Mouse (Mus musculus) liver, embryonic 14.5 days (tissue): ENCODE data around the gene Ccn1. TPM values are rescaled to one million over a fixed set of nuclear protein-coding genes. Genes with fewer than 3 reads are reported as not detected.

Source experiments
- ATAC-seq: fragments of 200-750 bp; cut with Nextera tagmentation; 2 replicates; pipeline ENCODE4 v1.8.0; 2017; ENCODE audit warnings: moderate number of reproducible peaks, mild to moderate bottlenecking, moderate library complexity; ENCODE audit not compliant: insufficient read depth
- DNase-seq, 3 experiments: peaks; one replicate each; pipeline ENCODE4 v3.0.0-alpha.2; 2012 to 2013; ENCODE audit warnings: low read depth in 3 of 3, low spot score in 3 of 3
- H3K27ac ChIP-seq: fragments of 300-500 bp; sonication (generic); 2 replicates; pipeline ENCODE4 v1.5.1; 2014; ENCODE audit warnings: moderate library complexity, mild to moderate bottlenecking, control low read depth, inconsistent platforms
- H3K27me3 ChIP-seq: fragments of 300-500 bp; sonication (generic); 2 replicates; pipeline ENCODE4 v1.6.1; 2014; ENCODE audit warnings: mild to moderate bottlenecking, low read length, moderate library complexity; ENCODE audit not compliant: control insufficient read depth, insufficient read depth
- H3K36me3 ChIP-seq: fragments of 300-500 bp; sonication (generic); replicated peaks from 2 replicates; pipeline ENCODE4 v1.6.1; 2014; ENCODE audit warnings: low read depth; ENCODE audit not compliant: control insufficient read depth, insufficient read depth
- H3K4me1 ChIP-seq, 2 experiments: fragments of 200-500 bp in 1 of 2; fragments of 300-500 bp in 1 of 2; sonication (generic) in 1 of 2; replicated peaks; 2 replicates each; pipeline ENCODE4 v1.6.1; 2012 to 2014; ENCODE audit warnings: antibody characterized with exemption in 1 of 2, inconsistent platforms in 1 of 2, low read length in 1 of 2; ENCODE audit not compliant: control insufficient read depth in 2 of 2, insufficient read depth in 2 of 2
- H3K4me2 ChIP-seq: fragments of 300-500 bp; sonication (generic); 2 replicates; pipeline ENCODE4 v1.6.1; 2014; ENCODE audit warnings: low read depth, mild to moderate bottlenecking, control low read depth, moderate library complexity
- H3K4me3 ChIP-seq, 2 experiments: fragments of 200-500 bp in 1 of 2; fragments of 300-500 bp in 1 of 2; sonication (generic) in 1 of 2; 2 replicates each; pipeline ENCODE4 v1.5.1; 2012 to 2014; ENCODE audit warnings: low read depth in 2 of 2, low read length in 2 of 2, mild to moderate bottlenecking in 2 of 2, control low read depth in 1 of 2, inconsistent platforms in 1 of 2, moderate library complexity in 1 of 2; ENCODE audit not compliant: insufficient read depth in 1 of 2
- H3K9ac ChIP-seq: fragments of 300-500 bp; sonication (generic); replicated peaks from 2 replicates; pipeline ENCODE4 v1.6.1; 2014; ENCODE audit warnings: mild to moderate bottlenecking, control low read depth, moderate library complexity
- H3K9me3 ChIP-seq: fragments of 300-500 bp; sonication (generic); 2 replicates; pipeline ENCODE4 v1.6.1; 2016; ENCODE audit warnings: low read length, mixed read lengths; ENCODE audit not compliant: control insufficient read depth
- CTCF ChIP-seq: IDR thresholded peaks from 2 replicates; pipeline ENCODE4 v1.5.1; 2016; ENCODE audit warnings: antibody characterized with exemption, low read depth, control low read depth
- EP300 ChIP-seq: IDR thresholded peaks from 2 replicates; pipeline ENCODE4 v1.6.1; 2016; ENCODE audit warnings: antibody characterized with exemption, low read depth
- WGBS: fragments of 180-500 bp; shearing (Covaris S2); extraction: QIAGEN DNeasy Blood & Tissue Kit; methylation state at CpG from one replicate; pipeline ENCODE4 v1.1.7; 2014; ENCODE audit not compliant: insufficient replicate concordance; 5-methylcytosine and 5-hydroxymethylcytosine counted together
- polyA plus RNA-seq, 2 experiments: library from polyadenylated mRNA; depleted of rRNA in 1 of 2; stranded (reverse) in 1 of 2; unstranded in 1 of 2; fragments of >200 nt; fragmentation: Nextera tagmentation in 1 of 2; extraction: Ambion mirVana in 1 of 2; gene quantifications; 2 replicates each; pipeline versions ENCODE4 v1.2.1 to v1.2.3; 2012 to 2014

Gene Ccn1
- polyA plus RNA-seq, 2 experiments = 3.0 to 3.2 TPM

GRCm38 (mm10) chr3:145623047-145623446, 26.7 kb downstream of the Ccn1 start:
- no peak overlapping the region for H3K9ac ChIP-seq
- DNase-seq = no peak
- H3K9me3 ChIP-seq = no peaks in the 10 kb centered on the region
- H3K4me1 ChIP-seq = peaks cover 0 to 6% of the 10 kb centered on the region in 2 experiments; a peak in 2 of 4 replicates
- 70% methylated on average over 12 of the region's 12 CpGs for WGBS
- no peak overlapping the region for H3K4me2 ChIP-seq
- no peak overlapping the region for H3K27ac ChIP-seq
- H3K36me3 ChIP-seq = no peaks in the 10 kb centered on the region
- TF ChIP-seq EP300 = no peak
- TF ChIP-seq CTCF = no peak
- ATAC-seq = no peak
- H3K4me3 ChIP-seq = no peak overlapping the region
- no peaks in the 10 kb centered on the region for H3K27me3 ChIP-seq

GRCm38 (mm10) chr3:145621209-145621608, 28.6 kb downstream of the Ccn1 start:
- H3K27me3 ChIP-seq = no peaks in the 10 kb centered on the region
- TF ChIP-seq CTCF (no peak), EP300 (no peak)
- DNase-seq (no peak), ATAC-seq (no peak)
- H3K4me1 ChIP-seq = peaks cover 0 to 7% of the 10 kb centered on the region in 2 experiments; a peak in 2 of 4 replicates
- H3K4me2 ChIP-seq = no peak overlapping the region
- no peaks in the 10 kb centered on the region for H3K9me3 ChIP-seq
- no peak overlapping the region for H3K9ac ChIP-seq
- no peak overlapping the region for H3K4me3 ChIP-seq
- H3K36me3 ChIP-seq = no peaks in the 10 kb centered on the region
- no peak overlapping the region for H3K27ac ChIP-seq
- 68% methylated on average over 4 of the region's 4 CpGs for WGBS

- TF ChIP-seq EP300 (no peak), CTCF (no peak)
- no peak overlapping the region for H3K4me2 ChIP-seq
- no peaks in the 10 kb centered on the region for H3K27me3 ChIP-seq
- H3K27ac ChIP-seq = no peak overlapping the region
- H3K4me1 ChIP-seq = peaks cover 0 to 2% of the 10 kb centered on the region in 2 experiments; a peak in 1 of 4 replicates
- no peaks in the 10 kb centered on the region for H3K36me3 ChIP-seq
- no peak overlapping the region for H3K9ac ChIP-seq
- ATAC-seq = no peak
- no peak for DNase-seq
- H3K4me3 ChIP-seq = no peak overlapping the region
- H3K9me3 ChIP-seq = no peaks in the 10 kb centered on the region
- WGBS = 79% methylated on average over 17 of the region's 17 CpGs
These were observed 30.0 kb downstream of the Ccn1 start for GRCm38 (mm10) chr3:145619621-145620365.

GRCm38 (mm10) chr3:145618299-145618698, 31.5 kb downstream of the Ccn1 start:
- no peak; the same call in 1 of the 2 replicates for ATAC-seq
- no peaks in the 10 kb centered on the region for H3K36me3 ChIP-seq
- TF ChIP-seq EP300 (no peak), CTCF (no peak)
- no peak for DNase-seq
- WGBS = 40% methylated on average over 9 of the region's 9 CpGs
- H3K9ac ChIP-seq = no peak overlapping the region
- H3K27ac ChIP-seq = no peak overlapping the region
- H3K9me3 ChIP-seq = no peaks in the 10 kb centered on the region
- no peak overlapping the region for H3K4me2 ChIP-seq
- H3K4me3 ChIP-seq = no peak overlapping the region
- H3K27me3 ChIP-seq = no peaks in the 10 kb centered on the region
- H3K4me1 ChIP-seq = peaks cover 0 to 4% of the 10 kb centered on the region in 2 experiments; a peak in 2 of 4 replicates

DNA sequence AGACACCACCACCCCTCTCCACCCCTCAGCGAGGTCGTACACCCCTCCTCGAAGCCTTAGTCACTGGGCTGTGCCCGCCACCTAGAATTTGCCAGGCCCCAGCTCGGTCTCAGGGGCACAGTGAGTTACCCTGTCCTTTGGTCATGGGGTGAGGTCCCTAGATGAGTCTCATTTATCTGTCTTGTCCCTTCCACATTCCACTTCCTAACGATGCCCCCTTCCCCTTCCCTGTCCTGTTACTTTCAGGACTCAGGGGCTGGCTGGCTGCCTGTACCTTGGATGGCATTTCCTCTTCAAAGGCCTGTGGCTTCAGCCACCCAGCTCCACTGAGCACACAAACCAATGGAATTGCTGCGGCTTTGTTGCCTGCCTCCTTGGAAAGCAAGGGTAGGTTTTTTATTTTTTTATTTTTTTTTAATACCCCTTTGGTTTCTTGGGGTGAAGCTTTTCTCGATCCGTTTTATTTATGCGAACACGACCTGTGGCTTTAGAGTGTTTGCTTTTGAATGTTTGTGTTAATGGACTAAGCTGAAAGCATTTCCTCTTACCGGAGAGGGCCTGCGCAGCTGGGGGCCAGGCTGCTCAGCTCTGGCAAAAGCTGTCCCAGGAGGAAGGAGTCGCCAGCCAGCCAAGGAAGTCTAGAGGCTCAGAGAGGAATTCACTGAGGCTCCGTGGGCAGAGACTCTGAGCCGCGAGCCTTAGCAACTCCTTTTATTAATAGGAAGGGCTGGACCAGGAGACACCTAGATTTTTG, 35.2 kb downstream of the Ccn1 start:
- no peak overlapping the region for H3K9ac ChIP-seq
- 21% methylated on average over 17 of the region's 17 CpGs for WGBS

More for the DNA sequence above, 35.2 kb downstream of the Ccn1 start:
- ATAC-seq (no peak), DNase-seq (no peak)
- TF ChIP-seq CTCF (no peak), EP300 (no peak)
- Histone ChIP-seq H3K36me3 (no peaks in the 10 kb centered on the region), H3K4me1 (peaks cover 0 to 4% of the 10 kb centered on the region in 2 experiments; a peak in 2 of 4 replicates), H3K27me3 (no peaks in the 10 kb centered on the region), H3K9me3 (no peaks in the 10 kb centered on the region), H3K27ac (no peak overlapping the region), H3K4me2 (no peak overlapping the region), H3K4me3 (no peak overlapping the region)
